In the genomic region with DNA sequence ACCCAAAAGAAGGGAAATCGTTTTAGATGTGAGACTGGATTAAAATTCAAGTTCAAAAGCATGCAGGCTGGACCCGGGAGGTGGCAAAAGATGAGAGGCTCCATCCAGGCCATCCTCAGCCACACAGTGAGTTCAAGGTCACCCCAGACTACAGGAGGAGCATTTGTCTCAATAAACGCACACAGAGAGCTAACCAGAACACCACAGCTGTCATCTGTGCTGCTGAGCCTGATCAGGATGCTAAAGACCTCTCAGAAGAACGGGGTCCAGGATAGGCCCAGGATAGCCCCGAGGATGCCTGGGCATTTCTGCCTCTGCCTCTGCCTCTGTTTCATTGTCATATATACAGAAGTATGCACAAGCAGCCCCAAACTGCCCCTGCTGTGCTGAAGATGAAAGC, we compare ENCODE assay signal across 12 mouse cellular contexts. TPM values are rescaled to one million over a fixed set of nuclear protein-coding genes. Genes with fewer than 3 reads are reported as not detected.
DNase-seq lines count a peak whose midpoint lies in the region; ATAC-seq lines count a peak whose summit lies in the region.
"Had no signal": no experiment of that assay in that cellular context is flagged by ENCODE, and none has a peak within 500 bp of the region (broad histone marks: within the 10 kb centered on the region; RNA-seq: fewer than 3 reads in every experiment).

No protein-coding gene starts in this region.

- 22% methylated on average over 5 of the region's 5 CpGs for WGBS in heart, embryonic 14.5 days
- 49% methylated on average over 5 of the region's 5 CpGs for WGBS in forebrain, embryonic 12.5 days
- WGBS in hindbrain, embryonic 12.5 days: 42% methylated on average over 5 of the region's 5 CpGs
- WGBS in midbrain, embryonic 16.5 days: 34% methylated on average over 5 of the region's 5 CpGs

- DNase-seq in heart, postnatal 14 days: no peak
- DNase-seq in embryo, embryonic 9.5 days (ENCODE audit: extremely low spot score): no peak
- DNase-seq in right cerebral cortex, postnatal 14 days: no peak
- DNase-seq in gastrocnemius, postnatal 14 days: no peak
- DNase-seq: adrenal gland, postnatal 14 days; cerebellum, adult 9-11 months; spleen, adult 18-20 months had no signal

- ATAC-seq in heart, embryonic 14.5 days (ENCODE audit: insufficient number of reproducible peaks, insufficient read depth, low FRiP score, low read depth): no peak
- ATAC-seq in forebrain, embryonic 12.5 days (ENCODE audit: low FRiP score): no peak
- ATAC-seq in hindbrain, embryonic 12.5 days (ENCODE audit: low FRiP score): no peak
- ATAC-seq in midbrain, embryonic 16.5 days: 0 out of 2 replicates have a peak, but pooled peaks have one; percentile 6

- H3K4me1 ChIP-seq in heart, embryonic 14.5 days (ENCODE audit: control insufficient read depth in 2 of 2, insufficient read depth in 2 of 2, low read length in 2 of 2): peaks cover 21 to 47% of the 10 kb centered on the region in 2 experiments
- peaks cover 26% of the 10 kb centered on the region for H3K4me1 ChIP-seq in forebrain, embryonic 12.5 days
- H3K4me1 ChIP-seq in hindbrain, embryonic 12.5 days: peaks cover 49% of the 10 kb centered on the region
- H3K4me1 ChIP-seq in midbrain, embryonic 16.5 days (ENCODE audit: control insufficient read depth, insufficient read depth, low read length): peaks cover 36% of the 10 kb centered on the region

- H3K4me2 ChIP-seq in heart, embryonic 14.5 days (ENCODE audit: low read length): peak overlapping the region; percentile 72
- H3K4me2 ChIP-seq in forebrain, embryonic 12.5 days: no peak overlapping the region
- peak overlapping the region; percentile 55; the same call in 1 of the 2 replicates for H3K4me2 ChIP-seq in hindbrain, embryonic 12.5 days (replicated peaks)
- no peak overlapping the region for H3K4me2 ChIP-seq in midbrain, embryonic 16.5 days (ENCODE audit: low read length)

- H3K9ac ChIP-seq in heart, embryonic 14.5 days (ENCODE audit: low read length): peak overlapping the region; percentile 62; the same call in 1 of the 2 replicates
- no peak overlapping the region for H3K9ac ChIP-seq in forebrain, embryonic 12.5 days
- no peak overlapping the region for H3K9ac ChIP-seq in hindbrain, embryonic 12.5 days
- H3K9ac ChIP-seq in midbrain, embryonic 16.5 days (ENCODE audit: low read depth, low read length): peak overlapping the region; percentile 16; the same call in 1 of the 2 replicates

- H3K9me3 ChIP-seq in heart, embryonic 14.5 days (ENCODE audit: control insufficient read depth, low read length): no peaks in the 10 kb centered on the region
- no peaks in the 10 kb centered on the region for H3K9me3 ChIP-seq in forebrain, embryonic 12.5 days
- H3K9me3 ChIP-seq in hindbrain, embryonic 12.5 days (replicated peaks): no peaks in the 10 kb centered on the region
- H3K9me3 ChIP-seq in midbrain, embryonic 16.5 days (replicated peaks; ENCODE audit: control insufficient read depth, low read length, poor library complexity, severe bottlenecking): no peaks in the 10 kb centered on the region

- intact Hi-C loops in heart, postnatal 14 days (cut with DNase I): no loop called here
- intact Hi-C loops in gastrocnemius, postnatal 14 days (cut with DNase I; ENCODE audit: low total_unique reads): no loop called here

- H3K27me3 ChIP-seq in heart, embryonic 14.5 days (ENCODE audit: control insufficient read depth, insufficient read depth, low read length): no peaks in the 10 kb centered on the region
- H3K27me3 ChIP-seq in forebrain, embryonic 12.5 days: 0 out of 2 replicates have a peak, but pooled peaks cover 2% of the 10 kb centered on the region
- peaks cover 3% of the 10 kb centered on the region; the same call in 1 of the 2 replicates for H3K27me3 ChIP-seq in hindbrain, embryonic 12.5 days
- no peaks in the 10 kb centered on the region for H3K27me3 ChIP-seq in midbrain, embryonic 16.5 days (ENCODE audit: control insufficient read depth, insufficient read depth, low read depth, low read length)

- peak overlapping the region; percentile 43 to 96 for H3K27ac ChIP-seq in heart, embryonic 14.5 days (replicated peaks in 1 of 2; ENCODE audit: control insufficient read depth in 1 of 2, insufficient read depth in 1 of 2, low read depth in 2 of 2, low read length in 2 of 2)
- peak overlapping the region; percentile 27; the same call in 1 of the 2 replicates for H3K27ac ChIP-seq in forebrain, embryonic 12.5 days
- H3K27ac ChIP-seq in hindbrain, embryonic 12.5 days: peak overlapping the region; percentile 91
- H3K27ac ChIP-seq in midbrain, embryonic 16.5 days (ENCODE audit: low read length): peak overlapping the region; percentile 95
- H3K27ac ChIP-seq: stomach, postnatal 0 days had no signal

- no peaks in the 10 kb centered on the region for H3K36me3 ChIP-seq in heart, embryonic 14.5 days (ENCODE audit: control insufficient read depth, insufficient read depth, low read length)
- H3K36me3 ChIP-seq in forebrain, embryonic 12.5 days (replicated peaks): no peaks in the 10 kb centered on the region
- H3K36me3 ChIP-seq in hindbrain, embryonic 12.5 days: no peaks in the 10 kb centered on the region
- H3K36me3 ChIP-seq in midbrain, embryonic 16.5 days (ENCODE audit: control insufficient read depth, insufficient read depth, low read length): no peaks in the 10 kb centered on the region

- H3K4me3 ChIP-seq in heart, embryonic 14.5 days (ENCODE audit: control insufficient read depth in 1 of 2, insufficient read depth in 1 of 2, low read depth in 1 of 2, low read length in 2 of 2): peak overlapping the region in 1 of 2 experiments; percentile 37; a peak in 1 of 4 replicates
- no peak overlapping the region for H3K4me3 ChIP-seq in forebrain, embryonic 12.5 days (replicated peaks)
- H3K4me3 ChIP-seq in hindbrain, embryonic 12.5 days: no peak overlapping the region
- H3K4me3 ChIP-seq in midbrain, embryonic 16.5 days (ENCODE audit: low read depth, low read length): no peak overlapping the region

RNA-seq across cellular contexts. Expression of a gene that starts 22.5 kb away (rescaled TPM):
- 1.9 and 2.6 TPM in 2 replicates for polyA plus RNA-seq in heart, embryonic 14.5 days (2014; fragmentation: Nextera tagmentation; extraction: Ambion mirVana)
- total RNA-seq in heart, postnatal 14 days (2021): 1 to 10 TPM; 2.2 to 2.4 TPM
- 1.4 and 1.7 TPM in 2 replicates for polyA plus RNA-seq in forebrain, embryonic 12.5 days (2016; fragmentation: Nextera tagmentation; extraction: Ambion mirVana)
- polyA plus RNA-seq in hindbrain, embryonic 12.5 days (2016; fragmentation: Nextera tagmentation; extraction: Ambion mirVana): 1.9 and 2.2 TPM in 2 replicates
- polyA plus RNA-seq in midbrain, embryonic 16.5 days (2015; fragmentation: Nextera tagmentation; extraction: Ambion mirVana): 2.6 and 3.0 TPM in 2 replicates
- total RNA-seq in gastrocnemius, postnatal 14 days (2021): 1 to 10 TPM; 1.0 to 1.4 TPM

RNA-seq across cellular contexts. Expression of a gene that starts 33.7 kb away (rescaled TPM):
- polyA plus RNA-seq in heart, embryonic 14.5 days (2014; fragmentation: Nextera tagmentation; extraction: Ambion mirVana): 63.9 and 80.1 TPM in 2 replicates
- 10 to 100 TPM; 48.1 to 49.4 TPM for total RNA-seq in heart, postnatal 14 days (2021)
- 36.0 and 45.4 TPM in 2 replicates for polyA plus RNA-seq in forebrain, embryonic 12.5 days (2016; fragmentation: Nextera tagmentation; extraction: Ambion mirVana)
- polyA plus RNA-seq in hindbrain, embryonic 12.5 days (2016; fragmentation: Nextera tagmentation; extraction: Ambion mirVana): 44.3 and 46.1 TPM in 2 replicates
- polyA plus RNA-seq in midbrain, embryonic 16.5 days (2015; fragmentation: Nextera tagmentation; extraction: Ambion mirVana): 29.6 and 29.7 TPM in 2 replicates
- total RNA-seq in gastrocnemius, postnatal 14 days (2021): 10 to 100 TPM; 31.9 to 32.5 TPM

Comparison
In these comparisons a context has a peak if more than half of its experiments do, and no peak if none do; other contexts are left out.
1. H3K27ac ChIP-seq: peak in every context shown above with its lines; median percentile 95 in midbrain, embryonic 16.5 days; 91 in hindbrain, embryonic 12.5 days; 70 in heart, embryonic 14.5 days; 27 in forebrain, embryonic 12.5 days.
2. H3K4me2 ChIP-seq: peak in heart, embryonic 14.5 days (single experiment) and hindbrain, embryonic 12.5 days (single experiment); none in forebrain, embryonic 12.5 days (single experiment) and midbrain, embryonic 16.5 days (single experiment).
3. H3K9ac ChIP-seq: peak in heart, embryonic 14.5 days (single experiment) and midbrain, embryonic 16.5 days (single experiment); none in forebrain, embryonic 12.5 days (single experiment) and hindbrain, embryonic 12.5 days (single experiment).